Mouse (Mus musculus): ENCODE results near the gene Gm49336.

- TF ChIP-seq CTCF (IDR thresholded peaks at IDR 0.05; ENCODE audit: control insufficient read depth, insufficient read depth, insufficient read length) (no peak), USF1 (IDR thresholded peaks at IDR 0.05; ENCODE audit: low read depth) (no peak), MAX (IDR thresholded peaks at IDR 0.05) (no peak), MYOG (IDR thresholded peaks at IDR 0.05; ENCODE audit: control insufficient read depth, extremely low read depth, insufficient read length) (no peak), CEBPB (IDR thresholded peaks at IDR 0.05; ENCODE audit: low read depth) (no peak)
Measured at GRCm38 (mm10) chr14:60250879-60251278, 428 bp downstream of the Gm49336 start.

Measured in C2C12 (cell line).